Mouse (Mus musculus) CH12.LX (cell line): ENCODE data around the gene Fga.

Experiments used
- HCFC1 ChIP-seq: IDR thresholded peaks from 2 replicates; pipeline ENCODE4 v1.6.1; 2012; ENCODE audit warnings: low read depth, mild to moderate bottlenecking, inconsistent platforms, low read length, improper control_type of control experiment
- KAT2A ChIP-seq: IDR thresholded peaks from 2 replicates; pipeline ENCODE4 v1.6.1; 2012; ENCODE audit warnings: low read length, improper control_type of control experiment, inconsistent platforms; ENCODE audit not compliant: insufficient replicate concordance
- MYC ChIP-seq: IDR thresholded peaks from 2 replicates; pipeline ENCODE4 v1.6.1; 2011; ENCODE audit warnings: low read depth, mild to moderate bottlenecking, improper control_type of control experiment, low read length
- POLR2AphosphoS2 ChIP-seq: IDR thresholded peaks from 2 replicates; pipeline ENCODE4 v1.6.1; 2011; ENCODE audit warnings: low read depth, low read length, improper control_type of control experiment
- SMC3 ChIP-seq: IDR thresholded peaks from 2 replicates; pipeline ENCODE4 v1.6.1; 2011; ENCODE audit warnings: low read depth, low read length, improper control_type of control experiment
- TBP ChIP-seq: conservative IDR thresholded peaks from 2 replicates; pipeline ENCODE4 v1.6.1; 2011; ENCODE audit warnings: low read depth, low read length, improper control_type of control experiment
- USF1 ChIP-seq: IDR thresholded peaks from 2 replicates; pipeline ENCODE4 v1.6.1; 2014; ENCODE audit warnings: low read depth, mild to moderate bottlenecking, inconsistent platforms, low read length, improper control_type of control experiment

DNA sequence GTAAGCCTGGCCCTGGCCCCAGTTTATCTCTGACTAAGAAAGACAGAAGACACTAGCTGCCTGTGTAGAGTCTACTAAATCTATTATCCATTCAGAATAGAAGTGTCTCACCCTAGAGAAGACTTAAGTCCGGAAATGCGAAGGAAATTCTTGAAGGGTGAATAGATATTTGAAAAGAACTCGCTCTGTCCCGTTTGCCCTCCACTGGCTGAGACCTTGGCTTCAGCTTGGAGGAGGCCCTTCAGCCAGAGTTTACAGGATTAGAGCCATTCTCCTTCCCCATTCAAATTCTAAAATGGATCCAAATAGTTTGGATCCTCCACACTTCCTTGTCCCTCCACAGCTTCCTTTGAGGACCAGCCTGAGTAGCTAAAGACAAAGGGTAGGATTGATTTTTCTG, 4.5 kb downstream of the Fga start:
- TF ChIP-seq POLR2AphosphoS2: no peak
- TF ChIP-seq KAT2A: no peak
- TF ChIP-seq MYC: no peak
- TF ChIP-seq USF1: no peak
- no peak for TF ChIP-seq HCFC1
- TF ChIP-seq TBP: no peak
- no peak for TF ChIP-seq SMC3
